Mouse (Mus musculus): ENCODE results near the gene Specc1.

DNA sequence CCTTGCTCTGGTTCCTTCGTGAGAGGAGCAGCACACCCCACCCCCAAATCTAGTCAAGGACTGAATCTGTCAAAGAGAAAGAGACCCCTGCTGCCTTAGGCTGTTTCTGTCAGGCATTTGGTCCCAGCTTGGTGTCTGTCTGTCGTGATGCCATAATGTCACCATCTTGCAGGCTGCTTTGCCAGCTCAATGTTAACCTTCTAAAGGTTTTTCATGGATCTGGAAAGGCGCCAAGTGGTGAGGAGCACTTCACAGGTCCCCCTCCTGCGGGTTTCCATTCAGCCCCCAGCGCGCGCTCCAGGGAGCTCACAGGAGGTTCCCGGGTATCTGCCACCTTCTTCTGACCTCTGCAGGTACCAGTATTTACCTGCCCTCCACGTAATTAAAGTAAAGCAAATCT, 51.4 kb downstream of the Specc1 start:
- TF ChIP-seq CTCF (IDR thresholded peaks at IDR 0.05; ENCODE audit: borderline replicate concordance, extremely low read depth, insufficient read depth, insufficient read length) (no peak), POLR2A (IDR thresholded peaks at IDR 0.05; ENCODE audit: borderline replicate concordance, extremely low read depth, insufficient read depth, insufficient read length, poor library complexity, severe bottlenecking) (no peak)
